Mouse (Mus musculus): Measurements from ENCODE around the gene Arl11. TPM values are rescaled to one million over a fixed set of nuclear protein-coding genes. Genes with fewer than 3 reads are reported as not detected.

Arl11 gene
- polyA plus RNA-seq, 1 experiment: 0.49 TPM

- H3K4me3 ChIP-seq (ENCODE audit: insufficient read depth, low read length): no peak overlapping the region
- H3K27ac ChIP-seq (ENCODE audit: insufficient read depth, low read length): no peak overlapping the region
- H3K4me1 ChIP-seq (ENCODE audit: control insufficient read depth, insufficient read depth, low read length): no peaks in the 10 kb centered on the region
- TF ChIP-seq POLR2A (IDR thresholded peaks at IDR 0.05; ENCODE audit: low read depth, low read length): no peak
- no peak for TF ChIP-seq CTCF (IDR thresholded peaks at IDR 0.05; ENCODE audit: borderline replicate concordance, insufficient read depth, low read length)
Observed at GRCm38 (mm10) chr14:61354251-61355235, 45.0 kb downstream of the Arl11 start.

- peak within 1 kb of the TSS; percentile 39 for H3K4me3 ChIP-seq (ENCODE audit: insufficient read depth, low read length)
- H3K4me1 ChIP-seq (ENCODE audit: control insufficient read depth, insufficient read depth, low read length): peaks cover 4% of the 10 kb centered on the region
- peak within 1 kb of the TSS; percentile 37 for H3K27ac ChIP-seq (ENCODE audit: insufficient read depth, low read length)
- TF ChIP-seq CTCF (IDR thresholded peaks at IDR 0.05; ENCODE audit: borderline replicate concordance, insufficient read depth, low read length) (no peak), POLR2A (IDR thresholded peaks at IDR 0.05; ENCODE audit: low read depth, low read length) (peak; percentile 76)
Observed at GRCm38 (mm10) chr14:61360131-61360980, 50.8 kb downstream of the Arl11 start, which contains the start of gene Ebpl. Gene Ebpl (minus strand): TSS chr14:61360439.

GRCm38 (mm10) chr14:61360981-61361511 lies 51.5 kb downstream of the Arl11 start:
- TF ChIP-seq CTCF (IDR thresholded peaks at IDR 0.05; ENCODE audit: borderline replicate concordance, insufficient read depth, low read length) (no peak), POLR2A (IDR thresholded peaks at IDR 0.05; ENCODE audit: low read depth, low read length) (no peak)
- Histone ChIP-seq H3K27ac (ENCODE audit: insufficient read depth, low read length) (0 out of 2 replicates have a peak overlapping the region, but pooled peaks have one; percentile 20), H3K4me3 (ENCODE audit: insufficient read depth, low read length) (no peak overlapping the region), H3K4me1 (ENCODE audit: control insufficient read depth, insufficient read depth, low read length) (peaks cover 4% of the 10 kb centered on the region)

Other genes with a start within 250 kb of the Arl11 start
- 18.3 and 30.1 TPM in 2 replicates for gene Sacs, start 171.3 kb upstream of the Arl11 start, polyA plus RNA-seq (2011; ENCODE audit: insufficient read length, low read depth, missing spikeins)
- not detected in 2 replicates for gene Sgcg, start 51.3 kb upstream of the Arl11 start, polyA plus RNA-seq (2011; ENCODE audit: insufficient read length, low read depth, missing spikeins)
- 6.4 and 7.3 TPM in 2 replicates for gene Ebpl, start 50.7 kb downstream of the Arl11 start, polyA plus RNA-seq (2011; ENCODE audit: insufficient read length, low read depth, missing spikeins)
- 65.9 and 73.8 TPM in 2 replicates for gene Kpna3, start 130.1 kb downstream of the Arl11 start, polyA plus RNA-seq (2011; ENCODE audit: insufficient read length, low read depth, missing spikeins)
- 16.0 and 16.2 TPM in 2 replicates for gene Spryd7, start 247.1 kb downstream of the Arl11 start, polyA plus RNA-seq (2011; ENCODE audit: insufficient read length, low read depth, missing spikeins)